Mouse (Mus musculus) common myeloid progenitor, adult 5-6 weeks (primary cell): ENCODE results near the gene Ap1s3. TPM values are rescaled to one million over a fixed set of nuclear protein-coding genes. Genes with fewer than 3 reads are reported as not detected.

ENCODE experiments used
- ATAC-seq: replicated peaks from 2 replicates; pipeline ENCODE4 v1.8.0; 2016; ENCODE audit warnings: low read depth, mild to moderate bottlenecking, moderate TSS enrichment, inconsistent platforms; ENCODE audit not compliant: poor library complexity, severe bottlenecking
- total RNA-seq: library from RNA; stranded (forward); fragments of 200-1000, 187-1606 nt; gene quantifications from 2 replicates; pipeline ENCODE4 v1.2.3, GENCODE M21; 2017

The Ap1s3 gene
- total RNA-seq, result 10.3 and 10.4 TPM in 2 replicates

- peak; percentile 82 for ATAC-seq
These were observed at the start of gene Ap1s3 for GRCm38 (mm10) chr1:79671543-79672337. Gene Ap1s3 (minus strand): TSS chr1:79671972.

DNA sequence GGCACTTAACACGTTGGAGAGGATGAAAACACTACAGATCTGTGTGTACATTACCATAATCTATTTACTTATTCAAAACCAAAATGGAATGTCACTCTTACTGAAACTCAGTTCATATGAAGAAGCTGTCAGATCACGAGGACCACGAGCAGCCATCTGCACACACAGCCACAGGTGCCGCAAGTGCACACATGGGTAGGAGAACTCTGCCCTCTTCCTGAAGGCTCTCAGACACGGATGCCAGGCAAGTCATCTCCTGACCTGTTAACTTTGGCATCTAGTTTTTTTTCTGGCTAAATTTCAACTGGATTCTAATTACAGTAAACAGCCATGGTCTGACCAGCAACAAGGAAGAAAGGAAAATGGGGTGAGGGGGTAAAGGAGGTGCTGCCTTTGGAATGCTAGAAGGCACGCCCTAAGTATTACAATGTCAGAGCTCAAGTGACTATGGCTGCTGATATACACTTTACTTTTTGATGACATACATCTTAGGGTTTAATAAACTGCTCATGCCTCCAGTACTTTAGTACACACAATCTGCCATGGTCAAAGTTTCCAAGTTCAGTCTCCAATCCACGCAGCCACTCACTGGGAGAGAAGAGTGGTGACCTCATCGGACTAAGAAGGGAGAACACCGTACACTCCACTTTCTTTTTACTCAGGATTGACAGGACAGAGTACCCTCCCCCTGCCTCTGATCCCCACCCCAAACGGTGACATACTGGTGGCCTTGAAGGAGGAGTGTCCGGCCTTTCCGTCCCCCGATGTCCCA lies 42.6 kb upstream of the Ap1s3 start:
- ATAC-seq, result no peak

- ATAC-seq, result no peak
These were observed 41.3 kb upstream of the Ap1s3 start for GRCm38 (mm10) chr1:79713081-79713480.

DNA sequence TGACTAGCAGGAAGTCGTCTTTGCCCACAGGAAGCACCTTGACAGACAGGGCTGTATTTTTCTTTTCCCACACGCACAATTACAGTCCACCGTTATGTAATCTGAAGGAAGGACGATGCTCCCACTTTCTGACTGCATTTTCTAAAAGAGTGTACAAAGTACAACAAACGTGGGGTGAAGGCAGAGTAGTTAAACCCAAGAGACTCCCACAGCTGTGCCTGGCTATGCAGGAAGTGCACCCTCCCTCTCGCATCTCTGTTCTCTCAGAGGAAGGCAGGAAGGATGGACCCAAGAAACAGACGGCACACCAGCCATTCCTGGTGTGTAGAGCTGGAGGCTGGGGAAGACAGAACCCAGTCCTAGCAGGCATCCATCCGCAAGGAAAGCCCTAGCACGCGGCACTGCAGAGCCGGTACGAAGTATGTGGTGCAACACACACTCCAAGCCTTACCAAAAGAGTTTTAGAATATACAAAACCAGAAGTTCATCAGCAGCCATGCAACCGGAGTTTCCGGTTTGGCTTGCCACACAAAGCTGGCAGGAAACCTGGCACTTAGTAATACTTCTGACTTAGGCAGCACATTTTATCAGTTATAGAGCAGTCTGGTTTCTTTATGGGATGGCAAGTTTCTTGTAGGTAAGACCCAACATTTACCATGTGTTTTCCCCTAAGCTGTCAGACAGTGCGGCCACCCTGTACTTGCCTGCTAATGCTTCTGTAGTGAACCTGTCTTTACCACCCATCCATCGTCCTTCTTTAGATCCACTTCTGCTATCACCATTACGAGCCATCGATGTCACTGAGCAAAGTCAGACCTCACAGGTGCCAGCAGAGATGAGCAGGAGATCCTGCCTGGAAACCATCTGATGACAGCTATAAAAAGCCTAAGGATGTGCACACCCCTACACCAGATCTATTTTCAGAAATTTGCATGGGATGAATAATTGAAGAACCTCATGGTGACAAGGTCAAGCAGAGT lies 39.7 kb upstream of the Ap1s3 start:
- ATAC-seq, result peak; percentile 82

- ATAC-seq, result peak; percentile 38
These were observed 38.9 kb upstream of the Ap1s3 start for GRCm38 (mm10) chr1:79710678-79711077.

DNA sequence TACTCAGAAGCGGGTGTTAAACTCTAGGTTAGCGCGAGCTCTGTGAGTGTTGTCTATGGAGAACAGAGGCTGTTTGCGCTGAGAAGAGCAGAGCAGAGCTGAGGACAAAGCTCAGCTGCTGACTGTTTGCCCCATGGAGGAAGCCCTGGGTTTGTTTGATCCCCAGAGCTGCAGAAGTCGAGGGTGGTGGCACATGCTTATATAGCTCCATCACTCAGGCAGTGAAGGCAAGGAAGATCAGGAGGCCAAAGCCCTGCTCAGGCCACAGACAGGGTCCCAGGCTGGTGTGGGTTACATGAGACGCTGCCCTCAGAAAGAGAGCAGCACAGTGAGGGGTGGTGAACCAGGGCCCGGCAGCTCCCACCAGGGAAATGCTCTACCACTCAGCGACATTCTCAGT lies 38.4 kb upstream of the Ap1s3 start:
- no peak for ATAC-seq

- ATAC-seq, result no peak
These were observed 35.6 kb upstream of the Ap1s3 start for GRCm38 (mm10) chr1:79707383-79707782.

- ATAC-seq, result no peak
These were observed 34.9 kb upstream of the Ap1s3 start for GRCm38 (mm10) chr1:79706707-79707106.

GRCm38 (mm10) chr1:79704672-79705071 lies 32.9 kb upstream of the Ap1s3 start:
- ATAC-seq, result no peak

GRCm38 (mm10) chr1:79703520-79703919 lies 31.7 kb upstream of the Ap1s3 start:
- peak; percentile 50 for ATAC-seq

GRCm38 (mm10) chr1:79698506-79698905 lies 26.7 kb upstream of the Ap1s3 start:
- peak; percentile 89 for ATAC-seq

DNA sequence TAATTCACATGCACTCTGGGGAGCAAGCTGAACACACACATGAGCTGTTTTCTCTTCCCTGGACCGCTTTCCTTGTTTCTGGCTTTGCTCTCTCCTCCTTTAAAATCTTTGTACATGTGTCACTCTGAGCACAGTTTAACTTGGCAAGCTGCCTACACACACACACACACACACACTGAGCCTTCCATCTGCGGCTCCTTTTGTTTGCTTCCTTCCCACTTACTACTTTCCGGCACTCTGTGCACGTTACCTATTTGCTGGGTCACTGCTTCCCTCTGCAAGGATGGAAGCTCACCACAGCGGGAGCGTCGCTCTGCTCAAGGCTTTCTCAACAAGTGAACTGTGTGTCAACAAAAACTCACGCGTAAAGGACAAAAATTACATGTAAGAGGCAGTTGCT lies 25.6 kb upstream of the Ap1s3 start:
- peak; percentile 70 for ATAC-seq

- ATAC-seq, result no peak
These were observed 25.2 kb upstream of the Ap1s3 start for GRCm38 (mm10) chr1:79696933-79697332.

DNA sequence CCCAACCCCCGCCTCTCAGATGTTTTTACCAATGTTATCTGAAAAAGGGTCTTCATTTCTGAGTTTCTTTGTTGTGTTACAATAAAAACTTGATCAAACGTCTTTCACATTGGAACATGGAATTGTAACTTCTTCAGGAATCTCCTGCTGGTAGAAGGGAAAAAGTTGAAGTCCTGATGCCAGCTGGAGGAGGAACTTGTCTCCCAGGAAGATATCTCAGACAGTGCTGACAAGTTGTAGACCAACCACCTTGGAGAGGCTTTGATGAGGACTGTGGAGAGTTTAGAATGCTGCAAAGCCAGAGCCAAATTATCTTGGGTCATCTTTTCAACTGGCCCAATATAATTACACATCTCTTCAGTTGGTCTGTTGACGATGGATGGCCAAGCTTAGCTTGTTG lies 20.7 kb upstream of the Ap1s3 start:
- no peak for ATAC-seq

- ATAC-seq, result peak; percentile 83
These were observed 15.5 kb upstream of the Ap1s3 start for GRCm38 (mm10) chr1:79687254-79687653.

- peak; percentile 73 for ATAC-seq
These were observed 12.3 kb upstream of the Ap1s3 start for GRCm38 (mm10) chr1:79684027-79684426.

DNA sequence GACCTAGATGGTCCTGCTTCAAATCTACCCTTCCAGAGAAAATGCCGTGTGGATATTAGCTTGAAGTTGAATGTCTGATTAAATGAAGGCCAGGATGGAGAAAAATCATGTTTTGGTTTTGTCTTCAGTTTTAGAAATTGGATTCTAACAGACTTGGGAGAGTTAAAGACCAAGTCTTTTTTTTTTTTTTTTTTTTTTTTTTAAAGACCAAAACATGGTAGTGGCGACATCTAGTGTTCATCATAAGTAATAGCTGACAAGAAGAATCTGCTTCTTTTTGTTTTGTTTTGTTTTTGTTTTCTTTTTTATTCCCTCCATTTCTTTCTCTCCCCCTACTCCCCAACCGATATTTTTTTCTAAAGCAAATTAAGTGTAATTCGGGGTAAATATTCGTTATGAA lies 11.2 kb upstream of the Ap1s3 start:
- ATAC-seq, result peak; percentile 43

DNA sequence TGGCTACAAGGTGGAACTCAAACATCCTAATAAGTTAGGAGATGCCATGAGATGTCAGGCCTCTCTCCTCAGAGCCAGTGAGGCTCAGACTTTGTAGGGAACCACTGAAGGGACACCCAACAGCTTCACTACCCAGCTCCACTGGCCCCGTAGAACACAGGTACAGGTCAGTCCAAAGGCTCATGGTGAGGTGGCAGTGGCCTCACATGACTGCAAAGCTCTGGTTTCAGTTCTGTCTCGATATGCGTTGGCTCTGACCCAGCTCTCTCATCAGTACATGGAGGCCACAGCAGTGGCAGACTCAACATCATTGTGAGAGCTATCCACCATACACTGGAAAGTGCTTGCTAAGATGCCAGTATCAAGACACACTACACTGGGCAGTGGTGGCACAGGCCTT lies 9.0 kb upstream of the Ap1s3 start:
- ATAC-seq, result no peak

DNA sequence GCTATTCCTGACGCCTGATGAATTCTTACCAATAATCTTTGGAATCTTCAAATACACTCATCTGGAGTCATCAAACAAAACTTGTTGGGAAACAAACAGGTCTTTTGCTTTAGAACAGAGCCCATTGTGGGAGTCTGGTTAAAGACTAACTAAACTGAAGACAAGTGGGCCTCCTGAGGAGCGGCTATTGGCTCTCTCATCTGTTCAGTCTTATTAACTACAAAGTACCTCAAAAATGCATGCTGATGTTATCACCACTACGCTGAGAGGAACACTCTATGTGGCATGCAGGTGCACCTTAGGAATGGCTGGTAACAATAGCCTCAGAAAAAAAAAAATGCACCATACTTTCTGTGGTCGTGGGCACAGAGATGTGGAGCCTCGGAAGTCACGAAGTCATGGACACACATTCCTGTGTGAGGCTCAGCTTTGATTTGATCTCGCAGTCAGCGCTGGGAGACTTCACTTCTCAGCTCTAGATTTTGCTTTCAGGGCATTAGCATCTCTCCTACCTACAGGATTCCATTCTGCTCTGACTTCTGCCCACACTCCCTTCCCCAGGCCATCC lies 6.4 kb upstream of the Ap1s3 start:
- ATAC-seq, result no peak

DNA sequence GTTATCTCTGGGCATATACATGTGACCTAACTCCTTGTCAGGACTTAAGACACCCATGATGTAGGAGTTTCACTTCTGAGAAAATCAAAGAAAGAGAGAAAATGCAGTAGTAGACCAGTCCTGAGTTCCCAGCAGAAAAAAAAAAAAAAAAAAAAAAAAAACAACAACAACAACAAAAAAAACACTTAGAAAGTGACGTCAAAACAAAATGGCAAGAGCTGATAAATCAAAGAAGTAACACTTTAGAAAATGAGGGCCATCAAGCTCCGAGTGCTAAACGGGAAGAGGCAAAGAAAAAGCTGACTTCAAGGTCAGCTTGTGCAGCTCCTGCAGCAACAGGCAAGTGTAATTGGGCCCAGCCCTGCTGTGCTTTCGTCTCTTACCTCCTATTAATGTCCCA lies 3.9 kb upstream of the Ap1s3 start:
- ATAC-seq, result no peak
